Mouse (Mus musculus) activated CD4-positive, CD25-positive, alpha-beta regulatory T cell, adult 4 months (primary cell): ENCODE measurements around the gene Angptl2. TPM values are rescaled to one million over a fixed set of nuclear protein-coding genes. Genes with fewer than 3 reads are reported as not detected.

Experiments used
- ATAC-seq: one replicate; pipeline ENCODE4 v1.8.0; 2017
- polyA plus RNA-seq, 2 experiments: library from polyadenylated mRNA; unstranded; fragments of 100-300 nt; shearing (Covaris generic); gene quantifications; one replicate each; pipeline ENCODE4 v1.2.1; 2017

Gene Angptl2
- polyA plus RNA-seq: 10 to 100 TPM in 1 of 2 experiments, 1 to 10 TPM in 1; 7.8 to 11.3 TPM

DNA sequence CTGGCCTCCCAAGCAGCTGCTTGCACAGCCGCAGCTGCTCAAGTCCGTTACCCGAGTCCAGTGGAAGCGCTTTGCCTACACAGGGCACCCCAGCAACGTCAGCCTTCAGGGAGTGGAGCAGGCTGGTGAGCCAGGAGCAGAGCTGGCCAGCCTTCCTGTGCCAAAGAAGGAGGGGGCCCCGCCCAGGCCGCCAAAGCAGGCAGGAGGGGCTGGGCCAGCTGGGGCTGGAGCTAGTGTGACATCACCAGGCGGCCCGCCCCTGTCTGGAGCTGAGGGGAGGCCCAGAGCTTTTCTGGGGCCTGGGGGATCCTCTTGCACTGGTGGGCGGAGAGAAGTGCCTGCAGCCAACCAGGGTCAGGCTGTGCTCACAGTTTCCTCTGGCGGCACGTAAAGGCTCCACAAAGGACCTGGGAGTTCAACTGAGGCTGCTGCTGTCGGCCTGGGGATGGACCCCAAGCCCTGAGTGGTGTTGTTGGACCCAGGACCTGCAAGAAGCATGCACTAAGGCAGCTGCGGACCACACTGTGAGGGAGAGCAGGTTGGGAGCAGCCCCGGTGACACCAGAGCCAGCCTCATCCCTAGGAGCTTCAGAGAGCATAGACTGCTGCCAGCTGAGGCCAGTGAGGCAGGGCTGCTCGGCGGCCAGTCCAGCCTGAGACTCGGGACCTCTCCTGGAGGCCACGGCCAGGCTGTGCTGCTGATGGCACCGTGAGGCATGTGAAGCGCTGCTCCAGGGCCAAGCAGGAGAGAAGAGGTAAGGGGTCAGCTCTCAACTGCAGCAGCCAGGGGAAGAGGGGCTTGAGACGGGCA lies at the start of gene Angptl2:
Angptl2 (plus strand) TSS at position 370 of the 810 bp plus-strand sequence.
- peak; percentile 81 for ATAC-seq

DNA sequence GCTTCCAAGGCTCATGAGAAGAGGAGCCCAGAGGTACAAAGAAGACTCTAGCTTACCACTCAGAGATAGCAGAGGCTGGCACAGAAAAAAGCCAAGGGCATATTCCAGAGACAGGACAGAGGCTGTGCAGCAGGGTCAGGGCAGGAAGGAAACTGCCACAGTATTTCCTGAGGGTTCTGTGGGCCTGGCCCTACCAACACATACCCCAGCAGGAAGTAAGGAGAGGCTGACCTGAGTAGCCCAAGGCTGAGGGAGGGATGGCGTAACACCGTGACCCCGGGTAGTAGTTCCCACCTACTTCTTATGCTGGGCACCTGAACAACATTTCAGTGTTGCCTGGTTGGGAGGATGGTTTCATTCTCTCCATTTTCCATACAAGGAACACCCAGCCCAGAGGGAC lies 48.8 kb upstream of the Angptl2 start:
- no peak for ATAC-seq

DNA sequence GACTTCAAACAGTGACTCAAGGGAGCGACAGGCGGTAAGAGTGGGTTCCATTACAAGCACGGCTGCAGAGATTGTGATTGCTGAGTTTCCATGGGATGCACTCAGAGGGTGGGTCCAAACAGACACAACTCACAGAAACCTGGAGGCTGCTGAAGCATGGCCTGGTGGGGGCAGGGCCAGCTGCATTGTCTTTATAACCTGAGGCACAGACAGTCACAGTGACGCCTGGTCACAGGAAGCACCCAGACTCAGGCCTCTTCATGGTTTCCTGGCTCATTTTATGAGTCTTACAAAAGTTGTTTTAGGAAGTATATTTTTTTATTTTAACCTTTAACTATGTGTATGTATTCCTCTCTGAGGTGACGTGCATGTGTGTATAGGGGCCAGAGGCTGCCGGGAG lies 46.4 kb upstream of the Angptl2 start:
- ATAC-seq: peak; percentile 63

DNA sequence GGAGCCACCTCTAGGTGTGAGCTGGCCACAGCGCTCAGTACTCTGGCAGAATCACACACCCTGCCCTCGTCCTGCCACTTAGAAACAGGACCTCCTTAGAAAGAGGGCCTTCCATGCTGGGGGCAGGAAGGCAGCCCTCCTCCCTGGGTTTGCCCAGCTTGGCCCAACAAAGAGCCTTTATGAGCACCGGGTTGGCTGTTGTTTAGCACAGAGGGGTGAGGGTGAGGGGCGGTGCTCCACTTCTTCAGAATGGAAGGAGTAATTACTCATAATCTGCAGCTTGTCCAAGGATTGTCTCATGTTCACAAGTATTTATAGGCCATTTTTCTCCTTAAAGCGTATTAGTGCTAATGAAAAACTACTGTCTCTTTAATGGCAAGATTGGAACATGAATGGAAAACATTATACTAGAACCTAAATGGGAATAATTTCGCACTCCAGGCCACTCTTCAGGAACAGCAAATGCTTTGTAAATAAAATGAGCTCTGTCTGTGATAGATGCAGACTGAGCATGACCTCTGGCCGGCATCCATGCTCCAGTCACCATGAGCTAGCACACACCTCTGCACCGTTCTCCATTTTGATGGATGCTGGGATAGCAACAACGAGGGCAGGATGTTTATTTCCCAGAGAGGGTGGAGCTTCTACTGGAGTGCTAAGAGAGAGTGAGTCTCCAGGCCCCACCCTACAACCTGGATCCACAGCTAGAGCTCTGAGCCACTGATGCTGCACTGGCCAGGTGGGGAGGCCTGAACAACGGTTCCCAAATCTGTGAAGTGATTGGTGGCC lies 44.9 kb upstream of the Angptl2 start:
- no peak for ATAC-seq

DNA sequence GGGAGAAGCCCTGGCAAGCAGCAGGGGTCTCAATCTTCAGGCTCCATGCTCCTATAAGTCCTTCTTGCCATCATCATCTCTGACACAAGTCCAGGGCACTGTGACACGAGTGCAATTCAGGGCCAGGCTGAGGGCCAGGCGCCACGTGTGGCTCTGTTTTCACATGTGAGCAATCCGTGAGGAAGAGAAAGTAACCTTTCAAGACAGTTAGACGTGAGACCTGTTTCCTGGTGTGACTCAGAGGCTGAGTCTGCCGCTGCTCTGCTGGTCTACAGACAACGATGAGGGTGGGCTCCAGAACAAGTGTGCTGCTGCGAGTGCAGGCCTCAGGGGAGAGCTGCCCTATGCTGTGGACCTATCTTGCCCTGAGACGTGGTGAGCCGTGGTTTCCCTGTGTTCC lies 42.7 kb upstream of the Angptl2 start:
- peak; percentile 23 for ATAC-seq

DNA sequence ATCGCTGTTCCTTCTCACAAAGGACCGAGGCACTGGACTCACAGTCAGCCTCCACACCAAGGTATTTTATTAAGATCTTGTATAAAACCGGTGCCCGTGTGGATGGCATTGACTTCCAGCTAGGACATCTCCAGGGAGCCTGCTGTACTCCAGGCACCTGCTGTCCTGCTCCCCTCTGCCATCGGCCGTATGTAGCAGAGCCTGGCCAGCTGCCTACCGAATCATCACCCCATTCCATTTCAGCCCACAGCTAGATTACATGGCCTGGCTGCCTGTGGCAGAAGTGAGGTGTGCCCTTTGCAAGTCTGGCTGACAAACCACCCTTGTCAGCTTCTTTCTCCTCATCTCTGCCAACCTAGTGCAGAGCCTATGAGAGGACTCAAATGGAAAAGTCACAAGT lies 42.2 kb upstream of the Angptl2 start:
- ATAC-seq: no peak

DNA sequence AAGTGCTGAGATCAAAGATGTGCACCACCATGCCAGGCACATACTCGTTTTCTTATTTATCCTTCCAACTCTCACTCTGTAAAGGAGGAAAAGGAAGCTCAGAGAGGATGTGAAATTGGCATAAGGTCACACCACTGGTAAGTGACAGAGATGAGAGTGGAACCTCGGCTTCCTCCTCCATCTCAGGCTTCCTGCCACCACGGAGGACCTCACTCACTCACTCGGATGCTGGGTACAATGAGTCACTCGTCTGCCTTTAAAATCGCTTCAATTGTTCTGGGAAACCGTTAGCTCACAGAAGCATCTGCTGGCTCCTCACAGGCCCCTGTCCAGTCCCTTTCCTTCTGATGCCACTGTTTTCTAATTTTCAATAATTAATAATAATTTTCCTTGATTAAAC lies 39.4 kb upstream of the Angptl2 start:
- peak; percentile 66 for ATAC-seq

DNA sequence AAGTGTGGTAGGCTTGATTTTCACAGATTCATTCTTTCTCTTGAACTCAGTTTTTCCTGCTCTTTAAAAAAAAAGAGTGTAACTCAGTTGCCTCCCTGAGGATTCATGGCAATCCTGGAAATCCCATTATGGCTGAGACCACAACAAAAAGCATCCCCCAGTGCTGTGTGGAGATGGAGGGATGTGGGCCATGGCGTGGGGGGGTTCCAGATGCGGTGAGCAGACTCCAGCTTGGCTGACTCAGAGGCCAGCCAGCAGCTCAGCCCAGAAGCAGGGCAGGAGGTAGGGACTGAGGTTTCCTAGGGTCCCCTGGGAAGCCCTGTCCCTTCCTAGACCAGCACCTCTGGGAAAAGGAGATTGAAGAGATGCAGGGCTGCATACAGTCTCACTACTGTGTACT lies 38.9 kb upstream of the Angptl2 start:
- no peak for ATAC-seq

DNA sequence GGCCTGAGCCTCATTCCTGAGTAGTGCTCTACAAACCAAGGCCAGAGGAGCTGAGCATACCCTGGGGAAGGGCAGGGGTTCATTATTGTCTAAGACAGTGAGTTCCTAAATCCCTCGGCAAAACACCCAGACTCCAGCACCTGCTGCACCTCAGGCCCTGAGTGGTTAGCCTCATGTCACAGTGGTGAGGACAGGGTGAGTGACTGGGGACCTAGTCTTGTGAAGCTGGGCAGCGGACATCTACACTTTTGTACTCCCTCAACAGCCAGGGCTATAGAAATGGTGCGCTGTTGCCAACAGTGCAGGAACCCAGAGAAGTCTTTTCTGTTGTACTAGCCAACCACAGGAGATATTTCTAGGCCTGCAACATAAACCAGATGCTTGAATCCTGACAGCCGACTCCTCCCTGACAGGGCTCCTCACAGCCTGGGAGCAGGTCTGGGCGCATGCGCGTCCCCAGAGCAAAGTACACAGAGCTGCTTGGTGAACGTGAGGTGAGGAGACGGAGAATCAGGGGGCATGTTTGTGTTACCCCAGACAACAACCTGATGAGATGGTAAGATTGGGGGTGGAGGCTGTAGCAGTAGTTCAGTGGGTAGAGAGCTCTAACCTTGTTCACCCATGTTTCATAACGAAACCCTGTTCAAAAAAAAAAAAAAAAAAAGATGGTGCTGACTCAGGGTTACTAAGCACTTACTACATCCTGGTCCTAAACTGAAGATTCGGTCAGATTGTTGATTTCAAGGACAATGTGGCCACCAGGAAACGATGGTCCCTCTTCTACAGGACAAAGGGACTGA lies 38.2 kb upstream of the Angptl2 start:
- ATAC-seq: peak; percentile 15

DNA sequence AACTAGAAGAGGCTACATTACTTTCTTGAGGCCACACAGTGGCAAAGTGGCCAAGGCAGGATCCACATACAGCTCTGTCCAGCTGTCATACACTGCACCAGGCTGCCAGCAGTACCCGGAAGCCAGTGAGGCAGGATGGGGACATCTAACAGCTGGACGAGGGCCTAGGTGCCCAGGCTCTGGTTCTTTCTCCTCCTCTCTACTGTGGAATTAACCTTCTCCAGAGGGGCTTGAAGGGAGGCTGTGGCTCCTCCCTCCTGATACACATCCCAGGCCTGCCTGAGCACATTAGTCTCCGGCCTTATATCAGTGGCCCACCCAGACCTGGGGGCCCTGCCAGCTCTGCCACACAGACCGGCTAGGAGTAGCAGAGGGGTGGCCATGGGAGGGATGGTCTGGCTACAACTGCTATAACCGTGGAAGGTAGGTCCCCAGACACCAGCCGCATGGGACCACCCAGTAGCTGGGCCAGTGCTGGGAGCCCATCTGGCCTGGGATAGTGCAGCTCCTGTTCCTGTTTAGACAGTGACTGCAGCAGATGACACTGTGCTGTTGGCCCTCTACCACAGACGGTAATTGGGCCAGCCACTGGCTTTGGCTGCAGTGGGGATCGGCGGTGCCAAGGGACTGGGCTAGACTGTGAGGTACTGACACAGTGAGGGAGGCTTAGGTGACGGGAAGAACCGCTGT lies 37.5 kb upstream of the Angptl2 start:
- no peak for ATAC-seq

DNA sequence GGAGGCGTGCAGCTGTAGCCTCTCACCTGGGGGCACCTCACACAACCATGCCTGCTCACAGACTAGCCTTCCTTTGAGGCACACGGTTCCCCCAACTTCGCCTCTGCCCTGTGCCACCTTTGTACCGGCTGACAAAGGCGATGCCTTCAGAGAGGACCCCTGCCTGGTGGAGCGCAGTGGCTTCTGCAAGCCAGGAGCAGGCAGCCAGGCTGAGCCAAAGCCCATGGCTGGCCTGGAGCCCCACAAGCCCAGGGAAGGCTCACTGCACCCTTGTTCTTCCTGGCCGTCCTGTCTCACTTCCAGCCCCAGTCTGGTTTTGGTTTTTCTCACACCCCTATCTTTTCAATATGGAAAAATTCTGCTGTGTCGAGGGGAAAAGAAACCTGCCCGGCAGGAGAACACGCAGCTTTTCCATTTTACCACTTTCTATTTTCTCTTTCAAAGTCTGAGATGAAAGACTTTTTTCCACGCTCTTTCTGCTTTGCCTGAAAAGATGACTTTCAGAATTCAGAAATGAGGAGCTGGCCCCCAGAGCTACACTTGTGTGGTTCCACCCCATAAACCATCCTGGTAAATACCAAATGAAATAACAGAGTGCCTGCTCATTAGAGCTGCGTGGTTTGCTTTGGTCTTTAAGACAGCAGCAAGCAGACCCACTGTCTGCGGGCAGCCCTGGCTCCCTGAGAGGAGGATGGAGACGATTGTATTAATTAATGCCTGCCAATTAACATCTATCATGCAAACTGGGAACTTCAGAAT lies 36.5 kb upstream of the Angptl2 start:
- ATAC-seq: no peak

DNA sequence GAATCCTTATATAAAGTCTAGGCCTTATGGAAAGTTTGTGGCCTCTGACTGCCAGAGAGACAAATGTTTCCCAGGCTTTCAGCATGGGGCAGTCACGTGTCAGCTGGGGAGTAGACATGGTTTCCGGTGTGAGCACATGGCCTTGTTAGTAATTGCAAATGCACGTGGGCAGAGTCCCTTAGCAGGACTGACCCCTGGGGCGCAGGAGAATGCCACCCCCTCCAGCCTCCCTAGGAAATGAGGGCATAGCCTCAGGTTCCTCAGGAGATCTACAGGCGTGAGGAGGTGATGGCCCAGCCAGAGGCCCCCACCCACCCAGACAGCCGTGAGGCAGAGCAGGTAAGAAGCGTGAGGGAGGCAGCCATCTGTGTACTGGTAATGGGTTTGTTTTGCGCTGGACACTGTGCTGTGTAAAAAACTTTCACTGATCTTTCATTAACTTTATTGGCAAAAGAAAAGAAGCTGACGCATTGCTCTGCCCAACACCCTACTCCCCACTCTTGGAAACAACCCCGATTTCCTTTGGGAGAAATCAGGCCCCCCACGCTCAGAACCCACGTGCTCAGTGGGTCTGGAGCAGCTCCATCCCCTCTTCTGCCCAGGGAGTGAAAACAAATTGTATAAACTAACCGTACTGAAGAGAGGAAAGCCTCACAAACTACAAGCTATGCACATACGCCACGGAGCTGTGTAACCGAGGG lies 35.8 kb upstream of the Angptl2 start:
- no peak for ATAC-seq

DNA sequence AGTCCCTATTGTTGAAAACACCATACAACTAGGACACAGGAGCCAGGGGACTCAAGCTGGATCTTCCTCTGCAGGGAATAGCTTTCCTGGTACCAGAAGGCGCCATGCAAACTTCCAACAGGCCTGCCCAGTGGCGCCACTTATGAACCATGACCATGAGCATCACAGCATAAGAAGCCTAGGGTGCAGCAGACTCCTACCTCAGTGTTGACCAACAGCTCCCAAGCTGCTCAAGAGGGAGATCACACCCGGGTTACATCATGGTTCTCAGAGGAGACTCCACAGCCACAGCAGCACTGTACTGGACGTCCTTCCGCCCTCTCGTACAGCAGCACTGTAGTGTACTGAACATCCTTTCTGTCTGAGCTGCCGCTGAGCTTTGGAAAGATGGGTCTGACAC lies 32.5 kb upstream of the Angptl2 start:
- no peak for ATAC-seq

DNA sequence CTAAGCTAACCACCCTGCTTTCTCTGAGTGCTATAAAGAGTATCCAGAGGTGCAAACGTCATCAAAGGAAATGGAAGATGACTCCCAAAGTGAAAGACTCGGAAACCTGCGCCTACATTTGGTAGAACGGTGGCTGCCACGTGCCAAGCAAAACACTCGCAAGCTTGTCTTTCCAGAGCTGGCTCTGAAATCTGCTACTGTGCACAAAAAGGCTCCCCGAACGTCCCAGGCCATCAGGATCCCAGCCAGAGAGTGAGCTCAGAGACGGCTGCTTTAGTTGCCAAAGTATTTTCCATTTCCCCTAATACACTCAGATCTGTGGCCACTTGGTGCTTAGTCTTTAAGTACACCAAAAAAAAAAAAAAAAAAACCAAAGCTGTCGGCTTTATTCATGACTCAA lies 31.2 kb upstream of the Angptl2 start:
- ATAC-seq: no peak

DNA sequence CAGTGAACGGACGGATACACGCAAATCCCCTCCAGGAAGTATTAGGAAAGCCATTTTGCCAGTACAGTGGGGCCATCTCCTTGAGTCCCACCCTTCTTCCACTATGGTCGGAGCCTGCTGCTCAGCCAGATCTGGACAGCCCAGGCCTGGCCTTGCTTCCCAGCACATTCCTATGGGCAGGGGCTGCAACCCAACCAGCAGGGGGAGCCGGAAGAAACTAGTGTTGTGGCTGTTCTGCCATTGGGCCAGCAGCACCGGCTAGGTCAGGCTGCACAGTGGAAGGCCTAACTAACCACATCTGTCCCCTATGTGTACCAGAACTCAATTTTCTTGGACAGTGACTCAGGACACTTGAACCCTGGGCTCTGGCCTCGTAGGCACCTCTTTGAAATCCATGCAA lies 30.6 kb upstream of the Angptl2 start:
- ATAC-seq: no peak

DNA sequence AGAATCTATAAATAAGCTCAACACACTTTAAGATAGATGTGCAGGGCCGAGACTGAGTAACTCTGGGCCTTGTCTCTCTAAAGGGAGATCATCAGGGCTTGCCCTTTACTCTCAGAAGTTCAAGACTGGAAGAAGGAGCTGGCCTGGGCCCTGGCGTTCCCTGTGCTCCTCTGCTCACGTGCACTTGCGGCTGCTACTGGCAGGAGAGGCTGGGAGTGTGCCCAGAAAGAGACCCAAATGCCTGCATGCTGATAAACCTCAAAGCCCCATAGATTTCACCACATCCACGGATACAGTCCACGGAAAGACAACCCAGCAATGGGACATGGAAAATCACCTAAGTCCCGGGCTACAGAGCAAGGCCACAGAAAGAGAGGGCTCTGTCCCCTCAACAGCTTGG lies 29.4 kb upstream of the Angptl2 start:
- no peak for ATAC-seq

DNA sequence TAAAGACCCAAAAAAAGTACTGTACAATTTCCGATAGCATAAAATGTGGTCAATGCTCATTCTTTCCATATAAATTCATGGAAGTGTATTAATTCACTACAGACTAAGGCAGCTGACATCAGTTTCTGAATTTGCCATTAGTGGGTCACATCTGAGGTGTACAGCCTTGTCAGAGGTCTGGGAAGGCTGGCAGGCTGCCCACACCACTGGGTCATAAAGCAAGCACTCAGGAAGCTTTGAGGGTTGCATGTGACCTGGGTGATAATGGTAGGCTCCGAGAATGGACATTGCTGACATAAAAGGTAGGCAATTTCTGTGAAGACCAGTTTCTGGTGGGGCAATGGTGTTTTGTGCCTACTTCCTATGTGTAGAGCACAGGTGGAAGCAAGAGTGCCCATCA lies 28.0 kb upstream of the Angptl2 start:
- ATAC-seq: no peak

DNA sequence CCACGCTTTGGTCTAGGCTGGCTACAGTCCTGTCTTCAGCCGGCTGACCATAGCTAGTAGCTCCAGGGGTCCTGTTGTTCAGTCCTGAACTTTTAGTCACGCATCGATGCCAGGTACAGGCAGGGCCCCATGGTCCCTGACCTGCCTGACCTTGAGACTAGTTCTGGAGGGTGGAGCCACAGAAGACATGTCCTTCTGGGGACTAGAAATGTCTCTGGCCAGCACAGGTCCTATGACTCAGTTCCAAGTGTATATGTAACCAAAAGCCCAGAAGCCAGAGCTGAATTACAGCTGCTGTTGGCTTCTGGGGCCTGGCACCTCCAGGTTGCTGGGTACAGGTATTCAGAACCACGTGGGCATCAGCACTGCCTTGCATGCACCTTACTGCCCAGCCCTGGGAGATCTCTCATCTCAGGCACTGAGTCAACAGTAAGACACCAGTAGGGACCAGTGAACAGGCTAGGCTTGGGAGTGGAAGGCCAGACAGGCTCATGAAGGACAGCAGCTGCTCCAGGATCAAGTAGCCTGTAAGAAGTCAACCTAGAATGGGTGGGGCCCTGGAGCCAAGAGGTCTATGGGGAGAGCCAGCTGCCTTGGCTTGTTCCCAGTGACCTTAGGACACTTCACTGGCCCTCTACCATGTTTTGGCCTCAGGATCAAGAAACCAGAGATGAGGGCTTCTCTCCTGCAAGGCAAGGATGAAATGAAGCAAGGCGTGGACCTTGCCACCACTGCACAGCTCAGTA lies 26.8 kb upstream of the Angptl2 start:
- no peak for ATAC-seq

DNA sequence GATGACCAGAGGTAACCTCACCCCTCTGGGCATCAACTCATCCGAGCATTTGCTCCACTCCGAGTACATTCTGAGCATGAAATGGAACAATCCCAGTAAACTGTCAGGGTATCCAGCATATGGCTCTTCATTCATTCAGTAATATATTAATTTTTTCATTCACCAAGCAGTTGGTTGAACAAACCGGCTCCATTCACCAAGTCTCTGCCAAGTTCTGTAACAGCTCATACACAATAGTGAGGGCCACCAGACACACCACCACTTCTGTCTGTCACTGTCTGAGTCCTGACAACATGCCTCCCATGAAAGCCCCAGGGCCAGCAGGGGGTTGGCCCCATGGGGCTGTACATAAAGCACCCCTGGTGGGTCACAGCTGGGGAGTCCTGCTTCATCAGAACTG lies 25.9 kb upstream of the Angptl2 start:
- no peak for ATAC-seq

DNA sequence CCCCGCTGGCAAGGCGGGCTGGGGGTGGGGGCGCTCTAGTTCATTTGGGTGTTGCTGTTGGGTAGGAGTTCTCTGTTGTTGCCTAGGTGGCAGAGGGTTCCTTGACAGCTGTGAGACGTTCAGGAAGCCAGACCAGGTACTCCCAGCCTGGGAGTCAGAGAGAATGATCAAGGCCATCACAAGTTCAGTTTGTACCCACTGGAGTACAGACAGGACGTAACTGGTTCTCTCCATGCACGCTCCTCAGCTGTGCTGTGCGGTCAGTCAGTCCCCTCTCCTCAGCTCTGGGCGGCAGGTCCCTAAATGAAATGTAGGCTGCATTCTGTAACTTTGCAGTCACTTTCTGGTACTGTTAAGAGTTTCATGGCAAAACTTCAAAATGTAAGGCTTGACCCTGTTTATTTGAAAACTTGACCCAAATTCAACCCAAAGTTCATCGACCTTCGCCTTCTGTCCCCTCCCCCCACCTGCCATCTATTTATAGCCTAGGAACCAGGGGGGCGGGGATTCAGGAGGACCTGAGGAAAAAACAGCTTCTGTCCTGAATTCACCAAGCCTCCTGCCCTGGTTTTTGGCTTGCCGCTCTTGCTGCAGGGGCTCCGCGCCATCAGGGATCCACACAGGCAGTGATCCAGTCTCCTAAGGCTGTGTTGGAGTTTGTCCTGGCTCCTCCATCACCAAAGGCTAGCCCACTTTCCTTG lies 15.4 kb upstream of the Angptl2 start:
- no peak for ATAC-seq
